In the genomic region with DNA sequence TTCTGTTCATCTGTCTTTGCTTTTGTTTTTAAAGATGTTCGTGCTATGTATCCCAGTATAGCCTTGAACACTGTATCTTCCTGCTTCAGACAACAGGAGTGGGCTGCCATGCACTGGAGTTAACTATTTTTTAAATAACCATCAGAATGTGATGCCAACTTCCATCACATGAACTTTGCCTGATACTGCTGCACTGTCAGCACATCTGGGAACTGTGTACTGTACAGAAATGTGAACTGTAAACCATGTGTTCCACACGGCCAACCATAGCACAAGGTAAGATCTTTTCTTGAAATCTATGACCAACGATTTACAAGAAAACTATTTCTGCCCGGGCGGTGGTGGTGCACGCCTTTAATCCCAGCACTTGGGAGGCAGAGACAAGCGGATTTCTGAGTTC, we compare ENCODE assay signal across 17 mouse cellular contexts.
"Had no signal": no experiment of that assay in that cellular context is flagged by ENCODE, and none has a peak within 500 bp of the region (broad histone marks: within the 10 kb centered on the region; RNA-seq: fewer than 3 reads in every experiment).

No protein-coding gene starts in this region.

- H3K4me3 ChIP-seq: left cerebral cortex, adult 2 months; liver, embryonic 13.5 days had no signal

- H3K9me3 ChIP-seq: liver, embryonic 13.5 days had no signal

- H3K9ac ChIP-seq: liver, embryonic 13.5 days had no signal

- H3K27ac ChIP-seq: left cerebral cortex, adult 2 months; liver, embryonic 13.5 days; stomach, postnatal 0 days had no signal

- H3K27me3 ChIP-seq: liver, embryonic 13.5 days had no signal

- ATAC-seq: inflammation-experienced regulatory T-cells, adult 6 months; intestine, embryonic 16.5 days had no signal

- DNase-seq: layer of hippocampus, postnatal 36 days; liver, embryonic 13.5 days; lung, adult 2 months; lung, postnatal 14 days; lung, postnatal 4 days; midbrain, embryonic 14.5 days; right cerebral cortex, adult 18-20 months; right cerebral cortex, postnatal 14 days; right cerebral cortex, postnatal 4 days; thymus, adult 2 months; thymus, postnatal 14 days; thymus, postnatal 4 days had no signal

- H3K4me2 ChIP-seq: liver, embryonic 13.5 days; midbrain, embryonic 11.5 days had no signal
